Mouse (Mus musculus) erythroblast, embryonic 14.5 days (primary cell): ENCODE data around the gene Hoxa13.

Source experiments
- GATA1 ChIP-seq: IDR thresholded peaks from 2 replicates; pipeline ENCODE4 v1.6.1; 2012; ENCODE audit warnings: low read length, inconsistent platforms, mixed read lengths
- TAL1 ChIP-seq: IDR thresholded peaks from 3 replicates; pipeline ENCODE4 v1.6.1; 2012; ENCODE audit warnings: low read length, inconsistent platforms, mixed read lengths

DNA sequence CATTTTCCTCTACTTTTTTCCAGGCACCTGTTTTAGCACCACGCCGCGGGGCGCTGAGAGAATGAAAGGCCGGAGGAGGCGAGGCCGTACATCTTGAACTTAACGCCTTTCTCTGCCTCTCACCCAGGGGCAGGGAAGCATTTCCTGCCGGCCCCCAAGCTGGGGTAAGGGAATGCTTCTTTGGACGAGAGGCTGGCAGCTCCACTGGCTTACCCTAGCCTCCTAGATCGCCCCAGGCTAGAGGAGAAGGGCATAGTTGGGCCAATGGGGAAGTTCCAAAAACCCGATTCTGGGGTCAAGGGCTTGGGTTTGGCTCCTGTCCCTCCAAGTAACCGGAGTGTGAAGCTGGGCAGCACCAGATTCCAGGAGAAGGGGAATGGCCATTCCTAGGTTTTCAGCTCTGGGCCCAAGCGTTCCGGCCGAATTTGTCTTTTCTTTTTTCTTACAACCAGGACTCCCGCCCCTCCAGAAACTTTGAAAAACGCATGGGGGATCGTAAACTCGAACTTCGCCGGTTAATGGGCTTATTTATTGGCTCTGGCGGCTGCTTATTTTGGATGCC is 27.6 kb downstream of the Hoxa13 start:
- TF ChIP-seq GATA1: no peak
- TF ChIP-seq TAL1: no peak
